Mouse (Mus musculus) T-helper 17 cell (primary cell): ENCODE data around the gene Vps26b.

ENCODE experiments used
- in situ Hi-C, 2 experiments: fragments of 300-600 bp; cut with MboI, MseI; formaldehyde crosslinking; loops; 1 replicate in 1 of 2; 2 replicates in 1 of 2; pipeline ENCODE4 v1.15.1; 2025; ENCODE audit warnings: high pct_unique_total_duplicates in 2 of 2

The Vps26b gene

DNA sequence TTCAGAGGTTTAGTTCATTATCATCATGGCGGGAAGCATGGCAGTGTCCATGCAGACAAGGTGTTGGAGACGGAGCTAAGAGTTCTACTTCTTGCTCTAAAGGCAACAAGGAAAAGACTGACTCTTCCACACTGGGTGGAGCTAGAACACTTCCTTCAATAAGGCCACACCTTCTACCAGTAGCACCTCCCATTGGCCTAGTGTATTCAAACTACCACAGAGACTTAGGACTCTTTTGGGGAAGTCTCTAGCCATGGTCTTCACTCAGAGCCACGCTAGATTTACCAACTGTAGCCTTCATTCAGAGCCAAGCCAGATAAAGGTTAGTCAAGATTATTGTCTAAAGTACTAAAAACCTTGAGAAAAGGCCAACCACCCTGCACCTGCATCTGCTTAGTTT is 32.8 kb downstream of the Vps26b start:
- in situ Hi-C loops = no loop called here

DNA sequence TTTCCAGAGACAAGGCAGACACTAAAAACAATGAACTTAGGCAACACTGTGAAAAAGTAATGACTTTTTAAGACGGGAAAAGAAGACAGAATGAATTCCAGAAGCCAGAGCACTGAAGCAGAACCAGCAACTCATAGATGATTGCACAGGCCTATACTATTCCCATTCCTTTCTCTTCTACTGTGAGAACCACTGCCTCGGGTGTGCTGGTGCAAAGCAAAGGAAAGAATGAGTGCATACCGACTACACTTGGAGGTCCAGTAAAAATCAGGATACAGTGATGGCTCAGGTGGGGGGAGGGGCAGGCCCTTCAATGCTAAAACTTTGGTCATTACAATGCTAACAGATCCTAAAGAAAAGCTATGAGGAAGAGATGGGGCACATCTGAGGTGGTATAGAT is 36.0 kb downstream of the Vps26b start:
- in situ Hi-C loops = no loop called here

DNA sequence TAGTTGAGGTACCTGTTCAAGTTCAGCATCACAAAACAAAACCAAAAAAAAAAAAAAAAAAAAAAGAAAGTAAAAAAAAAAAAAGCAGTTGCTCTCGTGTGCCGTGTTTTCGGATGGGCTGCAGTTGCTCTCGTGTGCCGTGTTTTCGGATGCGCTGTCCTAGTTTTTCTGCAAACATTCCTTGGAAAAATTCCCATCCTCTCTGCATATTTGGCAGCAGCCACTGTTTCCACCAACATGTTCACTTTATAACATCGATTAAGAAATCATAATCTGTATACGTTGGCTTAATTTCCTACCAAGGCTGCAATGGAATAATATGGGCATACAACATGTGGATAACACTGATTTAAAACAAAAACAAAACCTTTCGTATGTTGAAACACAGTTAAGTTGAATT is 36.7 kb downstream of the Vps26b start:
- in situ Hi-C loops = no loop called here

DNA sequence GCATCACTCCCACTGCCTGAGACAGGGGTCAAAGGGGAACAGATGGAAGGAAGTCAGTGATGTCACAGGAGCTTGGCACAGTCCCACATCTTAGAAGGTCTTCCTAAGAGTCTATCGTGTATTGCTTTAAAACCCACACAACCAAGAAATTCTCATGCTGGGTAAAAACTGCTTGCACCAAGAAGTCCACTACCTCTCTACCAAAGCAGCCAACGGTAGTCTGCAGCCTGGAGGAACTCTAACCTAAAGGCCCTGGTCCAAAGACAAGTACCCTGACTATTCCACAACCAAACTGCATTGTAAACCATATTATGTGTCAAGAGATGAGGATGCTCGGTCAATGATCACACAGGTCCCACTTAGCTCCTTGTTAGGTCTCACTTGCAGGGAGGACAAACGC is 39.7 kb downstream of the Vps26b start:
- in situ Hi-C loops = no loop called here

DNA sequence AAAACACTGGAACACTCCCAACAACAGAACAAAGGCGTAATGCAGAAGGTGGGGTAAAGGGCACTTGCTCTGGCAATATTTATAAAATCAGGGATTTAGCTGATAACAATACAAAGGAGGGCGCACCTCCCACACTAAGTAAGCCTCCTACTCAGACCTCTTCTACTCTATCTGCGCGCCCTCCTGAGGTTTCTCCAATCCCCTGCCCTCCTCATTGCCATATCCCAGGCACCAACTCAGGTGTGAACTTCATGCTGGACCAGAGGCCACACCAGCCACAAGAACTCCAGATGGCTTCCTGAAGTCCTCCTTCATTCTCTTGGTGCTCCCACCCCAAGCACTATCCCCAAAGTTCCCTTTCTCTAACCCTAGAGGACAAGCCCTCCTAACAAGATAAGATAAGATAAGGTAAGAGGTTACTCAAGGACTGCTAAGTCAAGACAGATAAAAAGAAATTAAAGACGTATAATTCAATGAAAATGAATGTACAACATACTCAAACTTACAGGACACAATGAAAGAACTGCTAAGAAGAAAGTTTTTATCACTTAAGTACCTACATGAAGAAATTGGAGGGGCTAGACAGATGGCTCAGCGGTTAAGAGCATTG is 44.1 kb downstream of the Vps26b start:
- in situ Hi-C loops = no loop called here

GRCm38 (mm10) chr9:26985090-26985613 is 44.7 kb downstream of the Vps26b start:
- in situ Hi-C loops = no loop called here

DNA sequence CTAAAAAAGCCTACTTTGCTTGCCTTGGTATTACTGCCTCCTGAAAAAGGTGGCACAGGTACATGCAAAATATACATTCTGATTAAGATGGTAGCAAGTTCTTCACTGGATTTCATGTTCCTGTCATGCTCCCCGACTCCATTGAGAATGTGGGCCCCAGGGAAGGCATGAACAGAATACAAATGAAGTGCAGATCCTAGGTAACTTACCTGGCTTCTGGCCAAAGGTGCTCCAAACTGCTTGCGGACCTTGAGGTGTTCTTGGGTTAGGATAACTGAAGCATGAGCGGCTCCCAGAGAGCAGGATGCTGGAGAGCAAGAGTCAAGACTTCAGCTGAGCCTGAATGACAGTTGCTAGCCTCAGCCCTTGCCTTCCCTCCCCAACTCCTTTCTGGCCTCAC is 51.1 kb downstream of the Vps26b start:
- in situ Hi-C loops = loop anchor here in 1 of 2 experiments (10.0 kb wide), 1 partner anchor 1614 kb away; no protein-coding TSS in a partner anchor

- in situ Hi-C loops = loop anchor here in 1 of 2 experiments (10.0 kb wide), 1 partner anchor 1613 kb away; no protein-coding TSS in a partner anchor
Observed at GRCm38 (mm10) chr9:26977754-26978153, 52.1 kb downstream of the Vps26b start.
